In the genomic region with DNA sequence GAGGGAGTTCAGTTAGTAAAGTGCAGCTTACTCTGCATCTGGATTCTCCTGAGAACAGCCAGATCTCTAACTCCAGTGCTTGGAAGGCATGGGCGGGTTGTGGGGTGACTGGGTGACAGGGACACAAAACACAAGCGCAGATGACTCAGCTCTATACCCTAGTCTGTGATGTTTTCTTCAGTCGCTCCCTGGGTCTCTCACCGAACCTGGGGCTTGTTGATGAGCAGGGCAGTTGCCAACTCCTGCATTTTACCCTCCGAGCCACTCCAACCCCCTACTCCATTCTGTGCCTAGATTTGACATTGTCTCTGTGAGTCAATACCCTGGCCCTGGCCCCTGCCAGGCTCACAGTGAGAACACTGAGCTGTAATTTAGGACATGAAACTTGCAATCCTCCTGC, we compare ENCODE assay signal across 11 mouse cellular contexts. TPM values are rescaled to one million over a fixed set of nuclear protein-coding genes. Genes with fewer than 3 reads are reported as not detected.
"Had no signal": no experiment of that assay in that cellular context is flagged by ENCODE, and none has a peak within 500 bp of the region (broad histone marks: within the 10 kb centered on the region; RNA-seq: fewer than 3 reads in every experiment).

No protein-coding gene starts in this region.

- H3K27ac ChIP-seq: lung, embryonic 15.5 days; macrophage; midbrain, embryonic 13.5 days; midbrain, embryonic 15.5 days; neural tube, embryonic 12.5 days had no signal

- H3K36me3 ChIP-seq: lung, embryonic 15.5 days; midbrain, embryonic 13.5 days; midbrain, embryonic 15.5 days; neural tube, embryonic 12.5 days had no signal

- H3K27me3 ChIP-seq: lung, embryonic 15.5 days; megakaryocyte, embryonic 14.5 days; neural tube, embryonic 12.5 days had no signal

- H3K9ac ChIP-seq: liver, postnatal 0 days; lung, embryonic 15.5 days; midbrain, embryonic 15.5 days had no signal

- H3K9me3 ChIP-seq: lung, embryonic 15.5 days; midbrain, embryonic 13.5 days; midbrain, embryonic 15.5 days; neural tube, embryonic 12.5 days had no signal

- H3K4me3 ChIP-seq: lung, embryonic 15.5 days; megakaryocyte, embryonic 14.5 days; midbrain, embryonic 15.5 days; neural tube, embryonic 12.5 days had no signal

- H3K4me1 ChIP-seq: neural tube, embryonic 12.5 days had no signal

- H3K4me2 ChIP-seq: midbrain, embryonic 11.5 days; neural tube, embryonic 12.5 days had no signal

RNA-seq across cellular contexts. Expression of a gene that starts 19.4 kb away (rescaled TPM):
- total RNA-seq: megakaryocyte progenitor cell, adult 5-6 weeks; monocyte, adult 5-6 weeks; neutrophil, adult 5-6 weeks had no signal
- polyA plus RNA-seq: liver, postnatal 0 days had no signal
